Mouse (Mus musculus) bone marrow, adult 2 months (tissue): ENCODE measurements around the gene Zfp217. TPM values are rescaled to one million over a fixed set of nuclear protein-coding genes. Genes with fewer than 3 reads are reported as not detected.

Source experiments
- H3K27ac ChIP-seq: fragments of 200-500 bp; 2 replicates; pipeline ENCODE4 v1.5.1; 2012; ENCODE audit warnings: low read depth, mild to moderate bottlenecking, control low read depth, inconsistent platforms, low read length; ENCODE audit not compliant: control insufficient read depth, poor library complexity, insufficient read depth
- H3K4me1 ChIP-seq: fragments of 200-500 bp; 2 replicates; pipeline ENCODE4 v1.6.1; 2011; ENCODE audit warnings: low read length; ENCODE audit not compliant: control insufficient read depth, insufficient read depth
- H3K4me3 ChIP-seq: fragments of 200-500 bp; replicated peaks from 2 replicates; pipeline ENCODE3; 2011; ENCODE audit warnings: mild to moderate bottlenecking, low read depth, low read length, control low read depth; ENCODE audit not compliant: control insufficient read depth
- CTCF ChIP-seq: fragments of 200-500 bp; IDR thresholded peaks from 2 replicates; pipeline ENCODE4 v1.5.1; 2011; ENCODE audit warnings: low read length, control low read depth; ENCODE audit not compliant: control insufficient read depth, insufficient read depth
- POLR2A ChIP-seq: fragments of 200-500 bp; IDR thresholded peaks from 2 replicates; pipeline ENCODE4 v1.6.1; 2011; ENCODE audit warnings: low read depth, mild to moderate bottlenecking, control low read depth, low read length, borderline replicate concordance; ENCODE audit not compliant: control insufficient read depth
- WGBS: fragments of 180-500 bp; shearing (Covaris S2); methylation state at CpG from one replicate; pipeline ENCODE4 v1.1.7; 2018; 5-methylcytosine and 5-hydroxymethylcytosine counted together
- polyA plus RNA-seq: library from polyadenylated mRNA; stranded (reverse); fragments of >200 nt; gene quantifications from 2 replicates; pipeline ENCODE4 v1.2.4, GENCODE M21; 2011; ENCODE audit warnings: low replicate concordance; ENCODE audit not compliant: missing spikeins, insufficient read depth, insufficient read length

Gene Zfp217
- polyA plus RNA-seq, 1 experiment = 23.7 TPM

GRCm38 (mm10) chr2:170132716-170133092 is 15.2 kb downstream of the Zfp217 start:
- H3K4me1 ChIP-seq = peaks cover 1% of the 10 kb centered on the region; the same call in 1 of the 2 replicates
- WGBS = 0% methylated on average over 3 of the region's 3 CpGs
- H3K27ac ChIP-seq = peak overlapping the region; percentile 91; the same call in 1 of the 2 replicates
- no peak for TF ChIP-seq POLR2A
- TF ChIP-seq CTCF = no peak
- peak overlapping the region; percentile 84 for H3K4me3 ChIP-seq

GRCm38 (mm10) chr2:170131981-170132460 is 15.9 kb downstream of the Zfp217 start:
- TF ChIP-seq POLR2A (no peak), CTCF (no peak)
- Histone ChIP-seq H3K4me3 (peak overlapping the region; percentile 14), H3K4me1 (peaks cover 4% of the 10 kb centered on the region; the same call in 1 of the 2 replicates), H3K27ac (peak overlapping the region; percentile 20; the same call in 1 of the 2 replicates)
- WGBS = 2% methylated on average over 10 of the region's 10 CpGs

- peak overlapping the region; percentile 98 for H3K27ac ChIP-seq
- peaks cover 6% of the 10 kb centered on the region; the same call in 1 of the 2 replicates for H3K4me1 ChIP-seq
- no peak for TF ChIP-seq CTCF
- peak; percentile 11; the same call in 1 of the 2 replicates for TF ChIP-seq POLR2A
- peak overlapping the region; percentile 77 for H3K4me3 ChIP-seq
- under 1% methylated on average over 103 of the region's 122 CpGs for WGBS
Observed at GRCm38 (mm10) chr2:170130780-170131645, 16.9 kb downstream of the Zfp217 start.

- under 1% methylated on average over 48 of the region's 48 CpGs for WGBS
Observed at GRCm38 (mm10) chr2:170129923-170130779, 17.8 kb downstream of the Zfp217 start.

GRCm38 (mm10) chr2:170129248-170129922 is 18.5 kb downstream of the Zfp217 start:
- Histone ChIP-seq H3K27ac (peak overlapping the region; percentile 5; the same call in 1 of the 2 replicates), H3K4me3 (peak overlapping the region; percentile 55), H3K4me1 (peaks cover 6% of the 10 kb centered on the region; the same call in 1 of the 2 replicates)
- TF ChIP-seq POLR2A (no peak), CTCF (no peak)
- 3% methylated on average over 5 of the region's 5 CpGs for WGBS

More at GRCm38 (mm10) chr2:170129923-170130779, 17.8 kb downstream of the Zfp217 start:
- peaks cover 6% of the 10 kb centered on the region; the same call in 1 of the 2 replicates for H3K4me1 ChIP-seq
- peak overlapping the region; percentile 98 for H3K27ac ChIP-seq
- TF ChIP-seq CTCF (no peak), POLR2A (no peak)
- peak overlapping the region; percentile 77 for H3K4me3 ChIP-seq

GRCm38 (mm10) chr2:170128461-170129247 is 19.2 kb downstream of the Zfp217 start:
- TF ChIP-seq POLR2A (no peak), CTCF (no peak)
- H3K4me3 ChIP-seq = no peak overlapping the region
- peaks cover 6% of the 10 kb centered on the region; the same call in 1 of the 2 replicates for H3K4me1 ChIP-seq
- 13% methylated on average over 7 of the region's 7 CpGs for WGBS
- peak overlapping the region; percentile 13; the same call in 1 of the 2 replicates for H3K27ac ChIP-seq

GRCm38 (mm10) chr2:170127523-170127922 is 20.4 kb downstream of the Zfp217 start:
- TF ChIP-seq CTCF = no peak
- TF ChIP-seq POLR2A = no peak
- Histone ChIP-seq H3K4me1 (peaks cover 6% of the 10 kb centered on the region; the same call in 1 of the 2 replicates), H3K4me3 (no peak overlapping the region), H3K27ac (no peak overlapping the region)
- WGBS = 10% methylated on average over 3 of the region's 3 CpGs
